Mouse (Mus musculus) stomach, postnatal 0 days (tissue): ENCODE data around the gene Dhx37. TPM values are rescaled to one million over a fixed set of nuclear protein-coding genes. Genes with fewer than 3 reads are reported as not detected.
A peak's percentile ranks its signal among the peaks of the same experiment; 100 is the strongest.

Experiments
- ATAC-seq: fragments of 200-750 bp; cut with Nextera tagmentation; 2 replicates; pipeline ENCODE4 v1.8.0; 2017; ENCODE audit not compliant: low FRiP score, low TSS enrichment
- DNase-seq: peaks from one replicate; pipeline ENCODE4 v3.0.0-alpha.2; 2016; ENCODE audit warnings: low spot score
- H3K27ac ChIP-seq: fragments of 300-500 bp; sonication (generic); replicated peaks from 2 replicates; pipeline ENCODE4 v1.5.1; 2014; ENCODE audit warnings: mild to moderate bottlenecking, control low read depth
- H3K27me3 ChIP-seq: fragments of 300-500 bp; sonication (generic); 2 replicates; pipeline ENCODE4 v1.6.1; 2014; ENCODE audit warnings: low read length; ENCODE audit not compliant: control insufficient read depth, insufficient read depth
- H3K36me3 ChIP-seq: fragments of 300-500 bp; sonication (generic); 2 replicates; pipeline ENCODE4 v1.6.1; 2014; ENCODE audit warnings: low read length, mixed read lengths; ENCODE audit not compliant: control insufficient read depth, insufficient read depth
- H3K4me1 ChIP-seq: fragments of 300-500 bp; sonication (generic); replicated peaks from 2 replicates; pipeline ENCODE4 v1.6.1; 2014; ENCODE audit warnings: antibody characterized with exemption; ENCODE audit not compliant: control insufficient read depth, insufficient read depth
- H3K4me2 ChIP-seq: fragments of 300-500 bp; sonication (generic); replicated peaks from 2 replicates; pipeline ENCODE4 v1.6.1; 2014; ENCODE audit warnings: low read depth, mild to moderate bottlenecking, control low read depth, moderate library complexity
- H3K4me3 ChIP-seq: fragments of 300-500 bp; sonication (generic); 2 replicates; pipeline ENCODE4 v1.5.1; 2014; ENCODE audit warnings: low read depth, low read length, control low read depth
- H3K9ac ChIP-seq: fragments of 300-500 bp; sonication (generic); 2 replicates; pipeline ENCODE4 v1.6.1; 2014; ENCODE audit warnings: mild to moderate bottlenecking, low read length, control low read depth, mixed read lengths
- H3K9me3 ChIP-seq: fragments of 300-500 bp; sonication (generic); 2 replicates; pipeline ENCODE4 v1.6.1; 2016; ENCODE audit warnings: low read length; ENCODE audit not compliant: control insufficient read depth
- CTCF ChIP-seq: IDR thresholded peaks from 2 replicates; pipeline ENCODE4 v1.5.1; 2016; ENCODE audit warnings: antibody characterized with exemption, low read depth, mild to moderate bottlenecking, moderate library complexity
- EP300 ChIP-seq: optimal IDR thresholded peaks from 2 replicates; pipeline ENCODE3; 2016; ENCODE audit warnings: antibody characterized with exemption
- WGBS: fragments of 180-500 bp; shearing (Covaris S2); extraction: QIAGEN DNeasy Blood & Tissue Kit; methylation state at CpG from one replicate; pipeline ENCODE4 v1.1.7; 2014; 5-methylcytosine and 5-hydroxymethylcytosine counted together
- polyA plus RNA-seq: library from polyadenylated mRNA; unstranded; fragments of >200 nt; fragmentation: Nextera tagmentation; extraction: Ambion mirVana; gene quantifications from 2 replicates; pipeline ENCODE4 v1.2.1, GENCODE M21; 2015

Gene Dhx37
- polyA plus RNA-seq, 1 experiment from 2014 or later = 3.3 TPM

DNA sequence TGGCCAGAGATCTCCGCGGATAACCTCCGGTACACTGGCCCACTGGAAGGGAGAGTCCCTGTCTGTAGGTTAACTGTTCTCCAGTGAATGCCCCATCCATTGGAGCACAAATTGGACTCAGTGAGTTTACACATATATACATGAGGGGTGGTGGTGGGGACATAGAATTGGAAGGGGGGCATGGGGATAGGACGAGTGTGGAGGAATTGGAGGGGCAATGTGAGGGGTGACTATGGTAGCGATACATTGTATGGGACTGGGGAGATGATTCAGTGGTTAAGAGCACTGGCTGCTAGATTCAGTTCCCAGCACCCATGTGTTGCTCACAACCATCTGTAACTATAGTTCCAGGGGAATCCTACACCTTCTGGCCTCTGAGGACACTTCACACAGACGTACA is 30.9 kb downstream of the Dhx37 start:
- WGBS = 68% methylated on average over 6 of the region's 6 CpGs
- ATAC-seq = no peak
- no peak overlapping the region for H3K9ac ChIP-seq
- H3K9me3 ChIP-seq = no peaks in the 10 kb centered on the region
- no peak for DNase-seq
- H3K4me2 ChIP-seq = no peak overlapping the region
- no peaks in the 10 kb centered on the region for H3K27me3 ChIP-seq
- no peak overlapping the region for H3K27ac ChIP-seq
- no peaks in the 10 kb centered on the region for H3K36me3 ChIP-seq
- H3K4me1 ChIP-seq = no peaks in the 10 kb centered on the region
- no peak overlapping the region for H3K4me3 ChIP-seq
- TF ChIP-seq CTCF (no peak), EP300 (no peak)

DNA sequence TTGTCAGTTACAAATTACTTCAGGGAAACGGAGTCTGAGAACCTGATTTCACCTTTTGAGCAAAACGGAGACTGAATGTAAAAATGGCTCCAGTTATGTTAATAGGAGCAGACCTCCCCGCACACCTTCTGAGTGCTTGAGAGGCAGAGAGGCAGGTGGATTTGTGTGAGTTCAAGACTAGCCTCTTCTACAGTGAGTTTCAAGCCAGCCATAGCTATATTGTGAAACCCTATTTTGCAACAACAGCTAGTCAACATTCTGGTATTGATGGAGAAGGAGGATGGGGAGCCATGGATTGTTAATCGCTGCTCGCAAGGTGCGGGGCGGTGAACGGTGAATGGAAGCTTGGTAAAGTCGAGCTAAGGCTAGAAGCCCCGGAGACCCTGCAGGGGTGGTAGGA is 31.4 kb downstream of the Dhx37 start:
- no peak for ATAC-seq
- no peak overlapping the region for H3K4me2 ChIP-seq
- DNase-seq = no peak
- H3K4me3 ChIP-seq = no peak overlapping the region
- no peak overlapping the region for H3K9ac ChIP-seq
- H3K27me3 ChIP-seq = no peaks in the 10 kb centered on the region
- TF ChIP-seq EP300 (no peak), CTCF (no peak)
- H3K9me3 ChIP-seq = no peaks in the 10 kb centered on the region
- WGBS = 66% methylated on average over 10 of the region's 10 CpGs
- no peaks in the 10 kb centered on the region for H3K4me1 ChIP-seq
- H3K36me3 ChIP-seq = no peaks in the 10 kb centered on the region
- no peak overlapping the region for H3K27ac ChIP-seq

DNA sequence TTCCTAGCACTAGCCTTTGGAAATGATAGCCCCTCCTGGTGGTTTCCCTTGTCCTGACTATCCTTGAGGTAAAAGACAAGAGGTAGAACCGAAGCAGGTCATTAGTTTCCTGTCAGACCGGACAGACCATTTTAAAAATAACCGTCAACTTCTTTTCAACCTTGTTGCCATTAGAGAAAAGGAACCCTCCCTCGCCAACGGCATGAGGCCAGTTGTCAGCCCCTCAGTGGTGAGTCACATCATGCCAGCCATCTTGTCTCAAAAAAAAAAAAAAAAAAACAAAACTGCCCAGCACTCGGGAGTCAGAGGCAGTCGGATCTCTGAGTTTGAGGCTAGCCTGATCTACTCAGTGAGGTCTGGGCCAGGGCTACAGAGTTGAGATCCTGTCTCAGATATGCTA is 33.0 kb downstream of the Dhx37 start:
- no peak overlapping the region for H3K4me3 ChIP-seq
- TF ChIP-seq EP300 (no peak), CTCF (peak; percentile 47)
- ATAC-seq = no peak
- H3K4me1 ChIP-seq = no peaks in the 10 kb centered on the region
- H3K27me3 ChIP-seq = no peaks in the 10 kb centered on the region
- H3K4me2 ChIP-seq = no peak overlapping the region
- H3K9me3 ChIP-seq = no peaks in the 10 kb centered on the region
- DNase-seq = no peak
- H3K36me3 ChIP-seq = no peaks in the 10 kb centered on the region
- no peak overlapping the region for H3K9ac ChIP-seq
- H3K27ac ChIP-seq = no peak overlapping the region
- 32% methylated on average over 7 of the region's 7 CpGs for WGBS

DNA sequence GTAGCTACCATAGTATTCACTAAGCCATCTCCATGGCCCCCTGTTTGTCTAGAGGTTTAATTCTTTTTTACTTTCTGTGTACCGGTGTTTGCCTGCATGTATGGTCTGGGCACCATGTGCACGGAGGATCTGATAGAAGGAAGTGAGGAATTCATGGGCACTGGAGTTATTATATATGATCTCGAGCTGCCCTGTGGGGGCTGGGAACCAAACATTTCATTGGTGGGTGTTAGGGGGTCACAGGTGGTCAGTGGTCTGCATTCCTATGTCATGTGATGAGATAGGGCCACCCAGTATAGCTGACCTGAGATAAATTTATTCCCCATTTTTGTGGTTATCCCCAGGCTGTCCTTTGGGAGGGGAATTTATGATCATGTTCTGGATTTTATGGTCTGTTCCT is 38.9 kb downstream of the Dhx37 start:
- no peaks in the 10 kb centered on the region for H3K9me3 ChIP-seq
- no peak for ATAC-seq
- peak overlapping the region; percentile 96 for H3K27ac ChIP-seq
- 30% methylated on average over 3 of the region's 3 CpGs for WGBS
- no peak overlapping the region for H3K4me3 ChIP-seq
- peaks cover 8% of the 10 kb centered on the region; the same call in 1 of the 2 replicates for H3K4me1 ChIP-seq
- no peaks in the 10 kb centered on the region for H3K27me3 ChIP-seq
- peak overlapping the region; percentile 51; the same call in 1 of the 2 replicates for H3K4me2 ChIP-seq
- H3K36me3 ChIP-seq = no peaks in the 10 kb centered on the region
- no peak for TF ChIP-seq CTCF
- no peak for TF ChIP-seq EP300
- no peak for DNase-seq
- H3K9ac ChIP-seq = no peak overlapping the region

DNA sequence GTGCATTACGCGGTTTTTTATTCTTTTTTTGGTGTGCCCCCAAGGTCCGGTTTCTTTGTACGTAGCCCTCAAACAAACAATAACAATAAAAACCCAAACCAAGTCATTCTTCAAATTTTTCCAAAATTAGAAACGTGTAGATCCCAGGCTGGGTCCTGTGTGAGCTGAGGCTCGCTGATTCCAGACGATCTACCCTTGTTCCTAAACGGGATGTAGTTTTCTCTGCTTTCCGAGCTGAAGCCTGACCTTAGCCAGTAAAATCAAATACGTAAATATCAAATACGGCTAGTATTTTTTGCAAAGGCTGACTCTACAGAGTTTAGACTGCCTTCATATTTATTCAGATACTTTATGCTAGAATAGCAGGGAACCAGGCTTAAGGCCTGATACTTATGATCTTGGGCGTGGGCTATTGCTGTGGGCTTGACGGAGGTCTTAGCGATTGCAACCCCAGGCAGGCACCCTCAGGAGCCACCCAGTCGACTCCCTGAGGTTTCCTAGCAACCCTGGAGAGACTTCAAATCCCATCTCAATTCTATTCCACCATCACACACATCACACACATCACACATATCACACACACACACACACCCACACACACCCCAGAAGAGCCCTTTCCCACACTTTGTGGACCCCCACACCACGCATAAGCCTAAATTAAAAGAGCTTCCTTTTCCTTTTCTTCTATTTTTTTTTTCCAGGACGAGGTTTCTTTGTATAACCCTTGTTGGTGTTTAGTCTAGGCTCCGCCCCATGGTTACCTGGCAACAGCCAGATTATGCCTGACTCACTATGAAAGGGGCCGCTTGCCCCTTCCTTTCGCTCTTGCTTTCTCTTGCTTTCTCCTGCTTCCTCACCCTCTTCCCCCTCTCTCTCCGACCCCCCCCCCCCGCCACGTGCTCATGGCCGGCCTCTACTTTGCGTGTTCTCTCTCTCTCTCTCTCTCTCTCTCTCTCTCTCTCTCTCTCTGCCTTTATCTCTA is 40.0 kb downstream of the Dhx37 start:
- Histone ChIP-seq H3K9me3 (no peaks in the 10 kb centered on the region), H3K36me3 (no peaks in the 10 kb centered on the region), H3K4me1 (peaks cover 8% of the 10 kb centered on the region; the same call in 1 of the 2 replicates), H3K27ac (peak overlapping the region; percentile 96), H3K4me3 (peak overlapping the region; percentile 17), H3K4me2 (peak overlapping the region; percentile 51), H3K27me3 (no peaks in the 10 kb centered on the region), H3K9ac (peak overlapping the region; percentile 64)
- TF ChIP-seq EP300 = no peak
- no peak for TF ChIP-seq CTCF
- ATAC-seq (peak; percentile 42), DNase-seq (peak; percentile 94)
- WGBS = 5% methylated on average over 21 of the region's 25 CpGs
